9 mouse cellular contexts compared by ENCODE assay signal in genomic region chr12:69751864-69752341, GRCm38 (mm10). TPM values are rescaled to one million over a fixed set of nuclear protein-coding genes. Genes with fewer than 3 reads are reported as not detected.
A peak's percentile ranks its signal among the peaks of the same experiment; 100 is the strongest.
DNase-seq lines count a peak whose midpoint lies in the region; ATAC-seq and TF ChIP-seq lines count a peak whose summit lies in the region.
"Had no signal": no experiment of that assay in that cellular context is flagged by ENCODE, and none has a peak within 500 bp of the region (broad histone marks: within the 10 kb centered on the region; RNA-seq: fewer than 3 reads in every experiment).

No protein-coding gene starts in this region.

- H3K9me3 ChIP-seq in forebrain, postnatal 0 days (ENCODE audit: low read length), result no peaks in the 10 kb centered on the region
- no peaks in the 10 kb centered on the region for H3K9me3 ChIP-seq in forebrain, embryonic 15.5 days
- H3K9me3 ChIP-seq in embryonic facial prominence, embryonic 14.5 days (ENCODE audit: control insufficient read depth, low read length), result no peaks in the 10 kb centered on the region
- H3K9me3 ChIP-seq in intestine, embryonic 16.5 days (ENCODE audit: control insufficient read depth, low read length), result no peaks in the 10 kb centered on the region

- no peaks in the 10 kb centered on the region for H3K36me3 ChIP-seq in forebrain, postnatal 0 days (ENCODE audit: insufficient read depth)
- H3K36me3 ChIP-seq in forebrain, embryonic 15.5 days, result no peaks in the 10 kb centered on the region
- H3K36me3 ChIP-seq in embryonic facial prominence, embryonic 14.5 days (ENCODE audit: control insufficient read depth, insufficient read depth, low read length), result no peaks in the 10 kb centered on the region
- no peaks in the 10 kb centered on the region for H3K36me3 ChIP-seq in intestine, embryonic 16.5 days (ENCODE audit: control insufficient read depth, insufficient read depth, low read length)

- WGBS in forebrain, postnatal 0 days, result 54% methylated on average over 10 of the region's 10 CpGs
- 52% methylated on average over 10 of the region's 10 CpGs for WGBS in forebrain, embryonic 15.5 days
- WGBS in embryonic facial prominence, embryonic 14.5 days, result 13% methylated on average over 10 of the region's 10 CpGs
- WGBS in intestine, embryonic 16.5 days, result 30% methylated on average over 10 of the region's 10 CpGs
- 52% methylated on average over 10 of the region's 10 CpGs for WGBS in cerebellum, adult 2 months

- TF ChIP-seq CTCF in forebrain, postnatal 0 days (IDR thresholded peaks at IDR 0.05; ENCODE audit: low read depth), result 0 out of 2 replicates have a peak, but pooled peaks have one; percentile 4
- TF ChIP-seq CTCF in cerebellum, adult 2 months (IDR thresholded peaks at IDR 0.05; ENCODE audit: borderline replicate concordance, insufficient read depth, low read depth, low read length), result no peak

- peak; percentile 23; the same call in 1 of the 2 replicates for ATAC-seq in forebrain, postnatal 0 days
- no peak; the same call in 1 of the 2 replicates for ATAC-seq in forebrain, embryonic 15.5 days (replicated peaks)
- peak; percentile 76 for ATAC-seq in embryonic facial prominence, embryonic 14.5 days (ENCODE audit: low read depth)
- peak; percentile 76 for ATAC-seq in intestine, embryonic 16.5 days

- no peak overlapping the region for H3K4me2 ChIP-seq in forebrain, postnatal 0 days (ENCODE audit: low read depth)
- no peak overlapping the region for H3K4me2 ChIP-seq in forebrain, embryonic 15.5 days (replicated peaks)
- H3K4me2 ChIP-seq in embryonic facial prominence, embryonic 14.5 days (ENCODE audit: low read depth, low read length), result 0 out of 2 replicates have a peak overlapping the region, but pooled peaks have one; percentile 5
- no peak overlapping the region for H3K4me2 ChIP-seq in intestine, embryonic 16.5 days (ENCODE audit: low read depth, low read length)

- H3K27me3 ChIP-seq in forebrain, postnatal 0 days (ENCODE audit: insufficient read depth, low read length), result no peaks in the 10 kb centered on the region
- no peaks in the 10 kb centered on the region for H3K27me3 ChIP-seq in forebrain, embryonic 15.5 days
- H3K27me3 ChIP-seq in embryonic facial prominence, embryonic 14.5 days (replicated peaks; ENCODE audit: control insufficient read depth, insufficient read depth, low read length), result no peaks in the 10 kb centered on the region
- H3K27me3 ChIP-seq in intestine, embryonic 16.5 days (replicated peaks; ENCODE audit: control insufficient read depth, insufficient read depth, low read length), result no peaks in the 10 kb centered on the region
- no peaks in the 10 kb centered on the region for H3K27me3 ChIP-seq in cerebellum, adult 2 months (ENCODE audit: control insufficient read depth, insufficient read depth, low read length)

- H3K4me3 ChIP-seq in forebrain, postnatal 0 days (ENCODE audit: low read depth, low read length), result no peak overlapping the region
- H3K4me3 ChIP-seq in forebrain, embryonic 15.5 days, result no peak overlapping the region
- H3K4me3 ChIP-seq in embryonic facial prominence, embryonic 14.5 days (ENCODE audit: low read depth, low read length), result no peak overlapping the region
- H3K4me3 ChIP-seq in intestine, embryonic 16.5 days (ENCODE audit: low read length), result no peak overlapping the region
- no peak overlapping the region for H3K4me3 ChIP-seq in cerebellum, adult 2 months (replicated peaks; ENCODE audit: insufficient read depth, low read depth, low read length)

- no peaks in the 10 kb centered on the region for H3K4me1 ChIP-seq in forebrain, postnatal 0 days (ENCODE audit: insufficient read depth)
- H3K4me1 ChIP-seq in forebrain, embryonic 15.5 days, result no peaks in the 10 kb centered on the region
- H3K4me1 ChIP-seq in embryonic facial prominence, embryonic 14.5 days (ENCODE audit: control insufficient read depth, insufficient read depth, low read length), result no peaks in the 10 kb centered on the region
- peaks cover 6% of the 10 kb centered on the region; the same call in 1 of the 2 replicates for H3K4me1 ChIP-seq in intestine, embryonic 16.5 days (ENCODE audit: control insufficient read depth, insufficient read depth, low read length)
- H3K4me1 ChIP-seq in cerebellum, adult 2 months (ENCODE audit: control insufficient read depth, insufficient read depth, low read length), result peaks cover 3% of the 10 kb centered on the region

- no peak overlapping the region for H3K27ac ChIP-seq in forebrain, postnatal 0 days (ENCODE audit: low read depth, low read length)
- no peak overlapping the region for H3K27ac ChIP-seq in forebrain, embryonic 15.5 days (replicated peaks)
- H3K27ac ChIP-seq in embryonic facial prominence, embryonic 14.5 days (replicated peaks; ENCODE audit: low read depth, low read length), result no peak overlapping the region
- 0 out of 2 replicates have a peak overlapping the region, but pooled peaks have one; percentile 33 for H3K27ac ChIP-seq in intestine, embryonic 16.5 days (ENCODE audit: low read length)
- no peak overlapping the region for H3K27ac ChIP-seq in cerebellum, adult 2 months (ENCODE audit: insufficient read depth, low read length)

- TF ChIP-seq POLR2A in cerebellum, adult 2 months (IDR thresholded peaks at IDR 0.05; ENCODE audit: borderline replicate concordance, insufficient read depth, low read length), result no peak

- no peak overlapping the region for H3K9ac ChIP-seq in forebrain, postnatal 0 days
- H3K9ac ChIP-seq in forebrain, embryonic 15.5 days (replicated peaks), result no peak overlapping the region
- peak overlapping the region; percentile 8; the same call in 1 of the 2 replicates for H3K9ac ChIP-seq in embryonic facial prominence, embryonic 14.5 days (ENCODE audit: low read depth, low read length)
- no peak overlapping the region for H3K9ac ChIP-seq in intestine, embryonic 16.5 days (ENCODE audit: low read depth, low read length)

- no peak for DNase-seq in forebrain, postnatal 0 days
- DNase-seq in embryonic facial prominence, embryonic 14.5 days (ENCODE audit: low spot score), result peak; percentile 72
- peak; percentile 21 to 58 for DNase-seq in lung, postnatal 4 days
- no peak for DNase-seq in layer of hippocampus, adult 18-20 months (ENCODE audit: low spot score in 2 of 2)
- DNase-seq in cerebellum, adult 2 months, result no peak
- DNase-seq in layer of hippocampus, postnatal 14 days (ENCODE audit: low spot score in 2 of 2), result no peak

RNA-seq across cellular contexts. Expression of gene Atp5s, which starts 27.2 kb away (rescaled TPM):
- 16.1 and 19.9 TPM in 2 replicates for total RNA-seq in forebrain, postnatal 0 days (2014; rRNA removed)
- polyA plus RNA-seq in forebrain, postnatal 0 days (2015; fragmentation: Nextera tagmentation; extraction: Ambion mirVana), result 23.0 and 25.7 TPM in 2 replicates
- 24.3 and 25.9 TPM in 2 replicates for polyA plus RNA-seq in forebrain, embryonic 15.5 days (2015; fragmentation: Nextera tagmentation; extraction: Ambion mirVana)
- polyA plus RNA-seq in embryonic facial prominence, embryonic 14.5 days (2014; fragmentation: Nextera tagmentation; extraction: Ambion mirVana), result 30.4 and 32.0 TPM in 2 replicates
- 33.4 and 33.5 TPM in 2 replicates for polyA plus RNA-seq in intestine, embryonic 16.5 days (2015; fragmentation: Nextera tagmentation; extraction: Ambion mirVana)
- 10 to 100 TPM; 33.5 to 35.0 TPM for total RNA-seq in layer of hippocampus, adult 18-20 months (2021)
- 33.3 and 33.8 TPM in 2 replicates for polyA plus RNA-seq in cerebellum, adult 2 months (2012; rRNA removed)
- total RNA-seq in layer of hippocampus, postnatal 14 days (2021), result 10 to 100 TPM; 23.2 to 27.3 TPM

RNA-seq across cellular contexts. Expression of gene L2hgdh, which starts 27.2 kb away (rescaled TPM):
- total RNA-seq in forebrain, postnatal 0 days (2014; rRNA removed), result 12.3 and 13.3 TPM in 2 replicates
- 5.7 and 8.5 TPM in 2 replicates for polyA plus RNA-seq in forebrain, postnatal 0 days (2015; fragmentation: Nextera tagmentation; extraction: Ambion mirVana)
- polyA plus RNA-seq in forebrain, embryonic 15.5 days (2015; fragmentation: Nextera tagmentation; extraction: Ambion mirVana), result 12.5 and 14.4 TPM in 2 replicates
- 21.2 and 21.8 TPM in 2 replicates for polyA plus RNA-seq in embryonic facial prominence, embryonic 14.5 days (2014; fragmentation: Nextera tagmentation; extraction: Ambion mirVana)
- 21.3 and 22.8 TPM in 2 replicates for polyA plus RNA-seq in intestine, embryonic 16.5 days (2015; fragmentation: Nextera tagmentation; extraction: Ambion mirVana)
- total RNA-seq in layer of hippocampus, adult 18-20 months (2021), result 10 to 100 TPM; 14.6 to 19.6 TPM
- polyA plus RNA-seq in cerebellum, adult 2 months (2012; rRNA removed), result 11.9 and 12.9 TPM in 2 replicates
- total RNA-seq in layer of hippocampus, postnatal 14 days (2021), result 10 to 100 TPM; 13.6 to 16.2 TPM

RNA-seq across cellular contexts. Expression of gene Cdkl1, which starts 39.2 kb away (rescaled TPM):
- total RNA-seq in forebrain, postnatal 0 days (2014; rRNA removed), result 30.8 and 35.7 TPM in 2 replicates
- polyA plus RNA-seq in forebrain, postnatal 0 days (2015; fragmentation: Nextera tagmentation; extraction: Ambion mirVana), result 13.7 and 16.9 TPM in 2 replicates
- polyA plus RNA-seq in forebrain, embryonic 15.5 days (2015; fragmentation: Nextera tagmentation; extraction: Ambion mirVana), result 3.6 and 5.6 TPM in 2 replicates
- polyA plus RNA-seq in embryonic facial prominence, embryonic 14.5 days (2014; fragmentation: Nextera tagmentation; extraction: Ambion mirVana), result 1.9 and 2.9 TPM in 2 replicates
- 1.5 and 2.2 TPM in 2 replicates for polyA plus RNA-seq in intestine, embryonic 16.5 days (2015; fragmentation: Nextera tagmentation; extraction: Ambion mirVana)
- 10 to 100 TPM; 24.3 to 25.0 TPM for total RNA-seq in layer of hippocampus, adult 18-20 months (2021)
- 20.1 and 24.2 TPM in 2 replicates for polyA plus RNA-seq in cerebellum, adult 2 months (2012; rRNA removed)
- 10 to 100 TPM; 21.9 to 24.4 TPM for total RNA-seq in layer of hippocampus, postnatal 14 days (2021)
- polyA plus RNA-seq: C2C12 had no signal

Comparison
In these comparisons a context has a peak if more than half of its experiments do, and no peak if none do; other contexts are left out.
1. DNase-seq: peak in embryonic facial prominence, embryonic 14.5 days (single experiment) and lung, postnatal 4 days (2 of 2); none in forebrain, postnatal 0 days (single experiment), layer of hippocampus, adult 18-20 months (0 of 2), cerebellum, adult 2 months (0 of 2) and layer of hippocampus, postnatal 14 days (0 of 2).